Mouse (Mus musculus): ENCODE data around the gene Myo1e.

DNA sequence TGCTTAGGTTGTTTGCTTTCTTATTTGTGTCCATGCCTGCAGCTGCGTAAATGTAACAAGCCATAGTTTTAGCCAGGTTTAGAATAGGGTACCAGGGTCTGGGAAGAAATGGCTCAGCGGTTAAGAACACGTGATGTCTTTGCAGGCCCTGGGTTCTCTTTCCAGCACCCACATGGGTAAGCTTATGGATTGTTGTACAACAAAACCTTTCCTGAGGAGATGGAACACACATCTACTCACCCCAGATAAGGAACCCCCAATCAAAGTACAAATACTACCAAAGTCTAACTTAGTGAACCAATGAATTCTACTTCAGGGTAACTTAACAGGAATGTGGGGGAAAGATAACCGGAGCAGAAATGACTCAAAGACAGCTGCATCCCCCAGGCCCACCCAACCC, 177.3 kb downstream of the Myo1e start:
- TF ChIP-seq ZNF384 (IDR thresholded peaks at IDR 0.05; ENCODE audit: low read depth, low read length) (no peak), MAFK (IDR thresholded peaks at IDR 0.05; ENCODE audit: insufficient read depth, low read depth, low read length) (no peak), ZC3H11A (IDR thresholded peaks at IDR 0.05; ENCODE audit: borderline replicate concordance, low read depth, low read length) (no peak), HCFC1 (IDR thresholded peaks at IDR 0.05; ENCODE audit: borderline replicate concordance, insufficient read depth, low read length) (no peak), CHD2 (IDR thresholded peaks at IDR 0.05; ENCODE audit: low read depth, low read length) (no peak)

Data from ES-E14 (cell line).